ENCODE assay signal across 23 mouse cellular contexts in genomic region chr14:27081536-27082275, GRCm38 (mm10). TPM values are rescaled to one million over a fixed set of nuclear protein-coding genes. Genes with fewer than 3 reads are reported as not detected.
DNase-seq lines count a peak whose midpoint lies in the region; ATAC-seq and TF ChIP-seq lines count a peak whose summit lies in the region.
"Had no signal": no experiment of that assay in that cellular context is flagged by ENCODE, and none has a peak within 500 bp of the region (broad histone marks: within the 10 kb centered on the region; RNA-seq: fewer than 3 reads in every experiment).

No protein-coding gene starts in this region.

- 0 out of 2 replicates have a peak overlapping the region, but pooled peaks have one; percentile 15 for H3K27ac ChIP-seq in hindbrain, postnatal 0 days
- H3K27ac ChIP-seq in hindbrain, embryonic 10.5 days, result no peak overlapping the region
- H3K27ac ChIP-seq: embryonic facial prominence, embryonic 15.5 days; forebrain, embryonic 10.5 days; heart, embryonic 15.5 days; kidney, postnatal 0 days; limb, embryonic 12.5 days; liver, embryonic 12.5 days; midbrain, embryonic 15.5 days had no signal

- H3K9me3 ChIP-seq in hindbrain, postnatal 0 days (ENCODE audit: low read length), result no peaks in the 10 kb centered on the region
- no peaks in the 10 kb centered on the region for H3K9me3 ChIP-seq in hindbrain, embryonic 10.5 days
- H3K9me3 ChIP-seq: embryonic facial prominence, embryonic 15.5 days; forebrain, embryonic 10.5 days; heart, embryonic 15.5 days; limb, embryonic 12.5 days; liver, embryonic 12.5 days; megakaryocyte, embryonic 14.5 days; midbrain, embryonic 15.5 days had no signal

- no peaks in the 10 kb centered on the region for H3K27me3 ChIP-seq in hindbrain, postnatal 0 days (ENCODE audit: insufficient read depth, low read length)
- H3K27me3 ChIP-seq in hindbrain, embryonic 10.5 days (ENCODE audit: insufficient read depth, poor library complexity, severe bottlenecking), result 0 out of 2 replicates have a peak, but pooled peaks cover 7% of the 10 kb centered on the region
- H3K27me3 ChIP-seq: embryonic facial prominence, embryonic 15.5 days; heart, embryonic 15.5 days; limb, embryonic 12.5 days; liver, embryonic 12.5 days; midbrain, embryonic 15.5 days had no signal

- WGBS in hindbrain, postnatal 0 days, result 52% methylated on average over 5 of the region's 5 CpGs
- WGBS in hindbrain, embryonic 10.5 days, result 75% methylated on average over 5 of the region's 5 CpGs

- H3K9ac ChIP-seq in hindbrain, postnatal 0 days (replicated peaks; ENCODE audit: low read length), result no peak overlapping the region
- H3K9ac ChIP-seq: embryonic facial prominence, embryonic 15.5 days; forebrain, postnatal 0 days; heart, embryonic 15.5 days; limb, embryonic 12.5 days; liver, embryonic 12.5 days; midbrain, embryonic 15.5 days had no signal

- no peak for ATAC-seq in hindbrain, postnatal 0 days
- ATAC-seq: forebrain, postnatal 0 days; liver, embryonic 12.5 days; midbrain, embryonic 15.5 days had no signal

- no peak for TF ChIP-seq CTCF in hindbrain, postnatal 0 days (IDR thresholded peaks at IDR 0.05; ENCODE audit: low read depth)

- H3K4me3 ChIP-seq in hindbrain, postnatal 0 days (ENCODE audit: low read length), result no peak overlapping the region
- no peak overlapping the region for H3K4me3 ChIP-seq in hindbrain, embryonic 10.5 days
- H3K4me3 ChIP-seq: embryonic facial prominence, embryonic 15.5 days; forebrain, embryonic 10.5 days; heart, embryonic 15.5 days; limb, embryonic 12.5 days; liver, embryonic 12.5 days; megakaryocyte, embryonic 14.5 days; midbrain, embryonic 15.5 days had no signal

- no peak for DNase-seq in hindbrain, postnatal 0 days (ENCODE audit: low spot score)
- no peak for DNase-seq in hindbrain, embryonic 10.5 days (ENCODE audit: low spot score)
- DNase-seq in right cerebral cortex, adult 18-20 months, result peak; percentile 54
- DNase-seq in right cerebral cortex, postnatal 4 days, result no peak
- peak; percentile 58 for DNase-seq in fibroblast of lung, adult 2 months (ENCODE audit: low read depth)
- peak; percentile 71 for DNase-seq in telencephalon, adult 2 months (ENCODE audit: low read depth, low spot score)
- no peak for DNase-seq in cerebellum, postnatal 25 days
- DNase-seq: adrenal gland, postnatal 10 days; cerebellum, adult 11 months; forebrain, postnatal 0 days; gastrocnemius, postnatal 36 days; heart, postnatal 4 days; kidney, adult 11 months; lung, adult 2 months; thymus, adult 18-20 months had no signal

- no peak overlapping the region for H3K4me2 ChIP-seq in hindbrain, postnatal 0 days (ENCODE audit: low read depth, low read length)
- H3K4me2 ChIP-seq: embryonic facial prominence, embryonic 15.5 days; heart, embryonic 15.5 days; limb, embryonic 12.5 days; liver, embryonic 12.5 days; midbrain, embryonic 15.5 days had no signal

- H3K4me1 ChIP-seq in hindbrain, postnatal 0 days (ENCODE audit: insufficient read depth, low read length), result no peaks in the 10 kb centered on the region
- peaks cover 8% of the 10 kb centered on the region; the same call in 1 of the 2 replicates for H3K4me1 ChIP-seq in hindbrain, embryonic 10.5 days (replicated peaks)
- H3K4me1 ChIP-seq: liver, embryonic 12.5 days; midbrain, embryonic 15.5 days had no signal

- H3K36me3 ChIP-seq in hindbrain, postnatal 0 days (ENCODE audit: insufficient read depth, low read length), result no peaks in the 10 kb centered on the region
- H3K36me3 ChIP-seq in hindbrain, embryonic 10.5 days, result peaks cover 42% of the 10 kb centered on the region
- H3K36me3 ChIP-seq: heart, embryonic 15.5 days; liver, embryonic 12.5 days; midbrain, embryonic 15.5 days had no signal

RNA-seq across cellular contexts. Expression of gene Arhgef3, which starts 33.0 kb away (rescaled TPM):
- 19.8 and 21.9 TPM in 2 replicates for total RNA-seq in hindbrain, postnatal 0 days (2014; rRNA removed)
- 16.8 and 17.7 TPM in 2 replicates for polyA plus RNA-seq in hindbrain, postnatal 0 days (2015; fragmentation: Nextera tagmentation; extraction: Ambion mirVana)
- polyA plus RNA-seq in hindbrain, embryonic 10.5 days (2016; fragmentation: Nextera tagmentation; extraction: Ambion mirVana), result 2.5 and 3.6 TPM in 2 replicates

RNA-seq across cellular contexts. Expression of gene Il17rd, which starts 43.0 kb away (rescaled TPM):
- 10.6 and 16.1 TPM in 2 replicates for total RNA-seq in hindbrain, postnatal 0 days (2014; rRNA removed)
- 2.8 and 3.1 TPM in 2 replicates for polyA plus RNA-seq in hindbrain, postnatal 0 days (2015; fragmentation: Nextera tagmentation; extraction: Ambion mirVana)
- polyA plus RNA-seq in hindbrain, embryonic 10.5 days (2016; fragmentation: Nextera tagmentation; extraction: Ambion mirVana), result 4.0 and 6.5 TPM in 2 replicates

Comparison
In these comparisons a context has a peak if more than half of its experiments do, and no peak if none do; other contexts are left out.
1. DNase-seq: peak in right cerebral cortex, adult 18-20 months (single experiment), fibroblast of lung, adult 2 months (single experiment) and telencephalon, adult 2 months (single experiment); none in hindbrain, postnatal 0 days (single experiment), hindbrain, embryonic 10.5 days (single experiment), right cerebral cortex, postnatal 4 days (single experiment) and cerebellum, postnatal 25 days (0 of 2).